Mouse (Mus musculus): ENCODE data around the gene Fhl2.

Fhl2 gene

DNA sequence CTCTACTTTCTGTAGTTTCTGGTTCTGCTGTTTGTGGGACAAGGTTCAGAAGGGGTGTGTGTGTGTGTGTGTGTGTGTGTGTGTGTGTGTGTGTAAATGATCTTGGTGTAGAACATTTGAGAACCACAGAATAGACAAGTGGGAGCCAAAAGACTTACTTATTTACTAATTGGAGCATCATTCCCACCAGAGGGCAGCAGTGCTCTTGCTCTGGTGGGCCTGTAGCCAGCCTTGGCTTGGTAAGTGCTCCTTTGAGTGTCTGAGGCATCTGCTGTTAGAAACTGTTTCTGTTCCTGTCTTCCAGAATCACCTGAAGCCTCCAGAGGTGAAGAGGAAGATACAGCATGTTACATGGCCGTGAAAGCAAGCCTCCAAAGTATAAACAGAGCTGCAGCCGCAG is 83.9 kb downstream of the Fhl2 start:
- peak; percentile 77 for DNase-seq (ENCODE audit: low read depth, low spot score)

DNA sequence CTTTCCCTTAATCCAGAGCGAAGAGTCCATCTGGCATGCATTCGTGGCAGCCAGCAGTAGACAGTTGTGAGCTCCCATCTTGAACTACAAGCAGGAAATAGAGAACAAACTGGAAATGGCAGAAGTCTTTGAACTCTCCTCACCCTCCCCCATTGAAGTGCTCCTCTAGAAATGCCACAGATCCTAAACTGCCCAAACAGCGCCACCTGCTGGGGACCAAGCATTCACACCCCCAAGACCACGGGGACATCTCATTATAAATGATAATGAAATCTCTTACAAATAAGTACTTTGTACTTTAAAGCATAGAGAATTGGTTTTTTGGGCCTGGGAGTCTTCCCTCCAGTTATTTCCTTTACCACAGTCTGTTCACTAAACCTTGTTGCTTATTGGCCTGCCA is 86.2 kb downstream of the Fhl2 start:
- peak; percentile 85 for DNase-seq (ENCODE audit: low read depth, low spot score)

GRCm38 (mm10) chr1:43108729-43109128 is 88.1 kb downstream of the Fhl2 start:
- DNase-seq (ENCODE audit: low read depth, low spot score), result no peak

GRCm38 (mm10) chr1:43098031-43098984 is 98.5 kb downstream of the Fhl2 start, which contains the start of the genes Tgfbrap1 and AI597479:
TSS of gene Tgfbrap1 (minus strand) at chr1:43098637.
TSS of gene AI597479 (plus strand) at chr1:43098710.
- peak; percentile 93 for DNase-seq (ENCODE audit: low read depth, low spot score)

- DNase-seq (ENCODE audit: low read depth, low spot score), result peak; percentile 74
Measured at GRCm38 (mm10) chr1:43094206-43094605, 102.6 kb downstream of the Fhl2 start.

DNA sequence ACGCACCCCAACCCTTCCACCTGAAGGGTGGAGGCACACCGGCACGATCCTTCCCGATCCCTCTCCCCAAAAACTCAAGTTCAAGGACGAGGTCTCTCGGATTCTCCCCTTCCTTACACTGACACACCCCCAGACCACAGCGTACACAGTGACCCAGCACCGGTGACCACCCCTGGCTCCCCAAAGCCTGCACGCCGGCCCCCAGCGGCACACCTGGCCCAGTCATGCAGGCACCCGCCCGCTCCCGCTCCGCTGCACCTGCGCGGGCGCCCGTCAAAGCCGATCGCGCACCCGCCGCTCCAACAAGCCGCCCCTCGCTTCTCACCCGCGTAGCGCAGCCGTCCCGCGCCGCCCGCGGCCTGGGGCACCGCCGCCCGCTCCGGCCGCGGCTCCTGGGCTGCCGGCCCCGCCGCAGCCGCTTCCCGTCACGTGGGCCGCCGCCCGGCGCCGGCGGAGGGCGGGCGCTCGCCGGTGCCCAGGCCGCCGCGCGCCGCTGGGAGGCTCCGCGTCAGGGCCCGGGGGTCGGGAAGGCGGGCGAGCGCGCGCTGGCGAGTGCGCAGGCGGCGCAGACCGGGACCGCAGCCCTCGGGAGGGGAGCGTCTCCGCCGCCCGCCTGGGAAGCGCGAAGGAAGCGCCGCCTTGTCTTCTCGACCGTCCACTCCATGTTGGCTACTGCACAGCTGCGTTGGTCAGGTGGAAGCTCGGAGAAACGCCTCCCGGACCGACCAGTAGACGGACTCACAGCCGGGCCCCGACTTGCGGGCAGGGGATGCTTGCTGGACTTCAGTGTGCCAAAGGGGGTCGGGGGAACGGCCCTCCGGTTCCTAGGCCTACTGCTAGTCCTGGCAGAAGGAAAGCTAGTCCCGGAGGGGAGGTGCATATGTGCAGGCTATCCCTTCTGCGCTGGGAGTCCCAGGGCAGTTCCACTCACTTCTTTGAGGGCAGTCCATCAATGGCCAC is 104.4 kb downstream of the Fhl2 start:
- DNase-seq (ENCODE audit: low read depth, low spot score), result peak; percentile 29

GRCm38 (mm10) chr1:43091306-43092055 is 105.3 kb downstream of the Fhl2 start:
- DNase-seq (ENCODE audit: low read depth, low spot score), result no peak

GRCm38 (mm10) chr1:43090418-43090817 is 106.4 kb downstream of the Fhl2 start:
- no peak for DNase-seq (ENCODE audit: low read depth, low spot score)

DNA sequence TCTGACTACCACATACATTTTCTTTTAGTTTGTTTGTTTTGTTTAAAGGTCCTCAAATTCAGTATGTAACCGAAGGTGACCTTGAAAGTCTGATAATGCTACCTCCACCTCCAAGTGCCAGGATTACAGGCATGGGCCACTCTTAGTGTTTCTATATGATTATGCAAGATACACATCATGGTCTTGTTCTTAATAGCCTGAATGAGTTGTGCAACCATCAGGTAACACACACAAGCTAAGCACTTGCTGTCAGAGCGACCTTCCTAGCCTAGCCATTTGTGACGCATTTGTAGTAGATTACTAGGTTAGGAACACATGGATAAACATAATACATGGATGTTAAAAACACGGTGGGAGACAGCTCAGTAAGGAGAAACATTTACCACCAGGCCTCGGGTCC is 113.8 kb downstream of the Fhl2 start:
- no peak for DNase-seq (ENCODE audit: low read depth, low spot score)

GRCm38 (mm10) chr1:43078124-43078523 is 118.7 kb downstream of the Fhl2 start:
- DNase-seq (ENCODE audit: low read depth, low spot score), result no peak

GRCm38 (mm10) chr1:43074791-43075190 is 122.0 kb downstream of the Fhl2 start:
- no peak for DNase-seq (ENCODE audit: low read depth, low spot score)
